Mouse (Mus musculus) megakaryocyte, embryonic 14.5 days (primary cell): ENCODE results near the gene Insm1. TPM values are rescaled to one million over a fixed set of nuclear protein-coding genes. Genes with fewer than 3 reads are reported as not detected.
A peak's percentile ranks its signal among the peaks of the same experiment; 100 is the strongest.

Source experiments
- H3K27me3 ChIP-seq: replicated peaks from 2 replicates; pipeline ENCODE3; 2012; ENCODE audit warnings: inconsistent platforms
- H3K36me3 ChIP-seq: replicated peaks from 2 replicates; pipeline ENCODE3; 2012; ENCODE audit warnings: low read length, inconsistent platforms, mixed read lengths
- H3K4me1 ChIP-seq: 2 replicates; pipeline ENCODE4 v1.6.1; 2012; ENCODE audit warnings: inconsistent platforms
- H3K4me3 ChIP-seq: replicated peaks from 2 replicates; pipeline ENCODE3; 2012; ENCODE audit warnings: moderate library complexity, mild to moderate bottlenecking, inconsistent platforms
- H3K9me3 ChIP-seq: 2 replicates; pipeline ENCODE4 v1.6.1; 2012; ENCODE audit warnings: inconsistent platforms
- FLI1 ChIP-seq: IDR thresholded peaks from 2 replicates; pipeline ENCODE4 v1.6.1; 2012; ENCODE audit warnings: low read length, inconsistent platforms, mixed read lengths
- GATA1 ChIP-seq: IDR thresholded peaks from 3 replicates; pipeline ENCODE4 v1.6.1; 2012; ENCODE audit warnings: mixed read lengths, low read length, inconsistent platforms, borderline replicate concordance
- polyA plus RNA-seq: library from polyadenylated mRNA; stranded (reverse); fragments of >175 nt; gene quantifications from 2 replicates; pipeline ENCODE4 v1.2.3, GENCODE M21; 2012; ENCODE audit warnings: low replicate concordance; ENCODE audit not compliant: insufficient read depth

Insm1 gene
- polyA plus RNA-seq, 1 experiment = not detected

DNA sequence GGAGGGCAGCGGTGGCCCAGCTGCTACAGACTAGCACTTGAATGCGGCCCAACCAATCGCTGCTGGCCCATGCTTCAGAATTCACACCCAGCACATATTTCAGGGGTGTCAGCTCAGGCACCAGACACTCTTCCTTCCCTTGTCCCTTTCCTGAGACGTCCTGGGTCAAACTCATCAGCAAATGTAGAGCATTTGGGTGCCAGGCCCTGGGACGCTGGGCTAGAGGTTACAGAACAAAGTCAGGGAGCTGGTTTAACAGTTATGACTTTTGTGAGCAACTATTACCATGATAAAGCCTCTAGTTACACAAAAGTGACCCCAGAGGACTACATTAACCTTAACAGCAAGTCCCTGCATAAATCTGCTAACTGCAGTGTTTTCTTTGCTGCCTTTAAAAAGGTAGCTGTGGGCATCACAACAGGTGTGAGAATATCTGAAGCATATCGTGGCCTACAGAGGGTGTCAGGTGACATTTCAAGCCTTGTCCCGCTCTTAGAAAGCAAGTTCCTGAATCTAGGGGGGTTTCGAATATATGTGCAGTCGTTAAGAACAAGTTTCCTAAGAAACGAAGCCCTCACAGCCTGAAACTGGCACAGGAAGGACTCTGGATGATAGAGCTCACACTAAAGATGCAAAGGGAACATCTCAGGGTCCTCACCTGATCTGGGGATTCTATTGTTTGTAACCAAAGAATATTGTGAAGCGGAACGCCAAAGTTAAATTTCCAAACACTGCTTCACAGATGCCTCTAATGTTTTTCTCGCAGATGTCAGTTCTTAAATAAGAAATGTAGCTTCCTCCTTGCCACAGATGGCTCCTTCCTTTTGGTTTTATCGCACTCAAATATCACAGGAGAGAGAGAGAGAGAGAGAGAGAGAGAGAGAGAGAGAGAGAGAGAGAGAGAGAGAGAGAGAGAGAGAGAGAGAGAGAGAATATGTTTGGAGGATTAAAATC, 5.3 kb upstream of the Insm1 start:
- Histone ChIP-seq H3K4me1 (peaks cover 50% of the 10 kb centered on the region), H3K27me3 (peaks cover 74% of the 10 kb centered on the region), H3K36me3 (no peaks in the 10 kb centered on the region)

DNA sequence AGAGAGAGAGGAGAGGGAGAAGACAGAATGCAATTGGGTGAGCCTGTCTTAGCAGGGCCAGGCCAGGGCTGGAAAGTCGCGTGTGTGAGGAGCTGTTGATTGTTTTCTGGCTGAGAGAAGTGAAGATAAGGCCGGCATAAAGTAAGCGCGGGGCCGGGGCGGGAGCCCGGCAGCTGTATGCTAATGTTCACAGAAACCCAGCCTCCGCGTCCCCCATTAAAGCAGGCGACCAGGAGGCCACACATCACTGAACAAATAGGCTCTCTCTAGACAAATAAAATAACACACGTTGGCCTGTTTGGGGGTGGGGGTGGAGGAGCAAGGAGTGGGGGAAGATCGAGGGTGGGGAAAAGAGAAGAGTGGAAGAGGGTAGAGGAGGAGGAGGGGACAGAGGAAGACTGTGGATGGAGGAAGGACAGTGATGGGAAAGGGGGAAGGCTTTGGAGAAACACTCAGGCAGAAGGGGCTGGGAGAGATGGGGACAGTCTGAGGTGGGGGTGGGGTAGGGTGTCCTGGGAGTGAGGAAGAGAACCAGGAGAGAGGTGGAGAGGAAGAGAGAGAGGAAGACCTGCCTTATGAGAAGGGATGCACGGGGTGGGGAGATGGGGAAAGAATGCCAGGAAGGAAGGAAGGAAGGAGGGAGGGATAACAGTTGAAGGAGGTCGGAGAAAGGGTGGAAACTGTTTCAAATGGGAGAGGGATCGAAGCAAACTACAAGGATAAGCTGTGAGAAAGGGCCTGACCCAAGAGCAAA, 4.3 kb upstream of the Insm1 start:
- TF ChIP-seq GATA1 (no peak), FLI1 (no peak)
- no peaks in the 10 kb centered on the region for H3K9me3 ChIP-seq
- H3K4me3 ChIP-seq = peak overlapping the region; percentile 67
- H3K36me3 ChIP-seq = no peaks in the 10 kb centered on the region
- H3K27me3 ChIP-seq = peaks cover 79% of the 10 kb centered on the region
- peaks cover 60% of the 10 kb centered on the region for H3K4me1 ChIP-seq

More for the DNA sequence above, 5.3 kb upstream of the Insm1 start:
- Histone ChIP-seq H3K9me3 (no peaks in the 10 kb centered on the region), H3K4me3 (no peak overlapping the region)
- no peak for TF ChIP-seq FLI1
- no peak for TF ChIP-seq GATA1

- peak overlapping the region; percentile 62 for H3K4me3 ChIP-seq
- H3K27me3 ChIP-seq = peaks cover 80% of the 10 kb centered on the region
These were observed 3.5 kb upstream of the Insm1 start for GRCm38 (mm10) chr2:146218161-146218691.

DNA sequence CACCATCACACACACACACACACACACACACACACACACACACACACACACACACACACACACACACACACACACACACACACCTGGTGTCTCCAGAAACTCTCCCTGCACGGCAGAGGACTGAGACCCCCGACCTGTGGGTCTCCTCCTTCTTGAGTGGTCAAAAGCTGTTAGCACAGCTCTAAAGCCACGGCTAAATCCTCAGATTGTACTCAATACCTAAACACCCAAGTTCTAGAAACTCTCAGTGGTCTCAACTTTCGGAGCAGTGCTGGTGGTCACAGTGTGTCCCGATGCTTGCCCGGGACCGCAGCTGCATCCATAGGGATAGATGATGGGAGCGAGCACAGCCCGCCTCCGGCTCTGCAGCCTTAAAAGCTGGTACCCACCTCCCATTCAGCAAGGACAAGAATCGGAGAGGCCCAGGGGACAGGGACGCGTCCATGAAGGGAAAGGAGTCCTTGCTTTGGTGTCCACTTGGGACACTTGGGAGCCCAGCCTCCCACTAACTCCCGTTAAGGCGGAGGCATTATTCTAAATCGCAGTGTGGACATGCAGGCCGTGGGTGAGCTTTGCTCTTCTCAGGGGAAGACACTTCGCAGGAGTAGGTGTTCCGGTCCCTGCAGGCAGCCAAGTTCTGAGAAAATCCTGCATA, 2.7 kb upstream of the Insm1 start:
- H3K4me1 ChIP-seq = peaks cover 74% of the 10 kb centered on the region
- no peak overlapping the region for H3K4me3 ChIP-seq
- TF ChIP-seq FLI1 (no peak), GATA1 (no peak)
- H3K27me3 ChIP-seq = peaks cover 84% of the 10 kb centered on the region
- H3K36me3 ChIP-seq = no peaks in the 10 kb centered on the region
- H3K9me3 ChIP-seq = no peaks in the 10 kb centered on the region

More at GRCm38 (mm10) chr2:146218161-146218691, 3.5 kb upstream of the Insm1 start:
- H3K4me1 ChIP-seq = peaks cover 69% of the 10 kb centered on the region
- no peak for TF ChIP-seq FLI1
- TF ChIP-seq GATA1 = no peak
- H3K9me3 ChIP-seq = no peaks in the 10 kb centered on the region
- H3K36me3 ChIP-seq = no peaks in the 10 kb centered on the region

GRCm38 (mm10) chr2:146219791-146220190, 1.9 kb upstream of the Insm1 start:
- TF ChIP-seq FLI1 = no peak
- no peak for TF ChIP-seq GATA1
- Histone ChIP-seq H3K4me1 (peaks cover 70% of the 10 kb centered on the region), H3K27me3 (peaks cover 87% of the 10 kb centered on the region), H3K9me3 (no peaks in the 10 kb centered on the region), H3K36me3 (no peaks in the 10 kb centered on the region), H3K4me3 (no peak overlapping the region)

DNA sequence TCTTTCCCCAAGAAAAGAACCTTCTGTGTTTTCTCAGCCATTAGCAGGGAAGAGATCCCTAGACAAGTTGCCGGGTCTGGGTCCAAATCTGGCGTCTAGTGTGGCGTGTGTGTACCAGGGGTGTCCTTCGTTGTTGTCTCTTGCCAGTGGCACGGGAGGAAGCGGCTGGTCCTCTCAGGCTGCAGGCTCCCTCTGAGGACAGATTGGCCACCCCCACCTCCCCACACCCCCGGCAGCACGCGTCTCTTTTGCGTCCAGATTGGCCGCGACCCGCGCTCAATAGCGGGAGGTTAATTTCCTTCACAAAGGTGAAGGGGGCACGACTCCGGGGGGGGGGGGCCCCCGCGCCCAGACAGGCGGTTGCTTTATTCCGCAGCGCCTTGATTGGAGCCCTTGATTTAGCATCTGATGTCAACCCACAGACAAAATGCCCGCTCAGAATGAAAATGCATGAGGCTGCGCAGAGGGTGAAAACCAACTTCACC, 1.1 kb upstream of the Insm1 start:
- H3K4me3 ChIP-seq = peak overlapping the region; percentile 88
- peaks cover 64% of the 10 kb centered on the region for H3K4me1 ChIP-seq
- peaks cover 92% of the 10 kb centered on the region for H3K27me3 ChIP-seq
- H3K36me3 ChIP-seq = no peaks in the 10 kb centered on the region
- H3K9me3 ChIP-seq = no peaks in the 10 kb centered on the region
- TF ChIP-seq GATA1 (no peak), FLI1 (no peak)

DNA sequence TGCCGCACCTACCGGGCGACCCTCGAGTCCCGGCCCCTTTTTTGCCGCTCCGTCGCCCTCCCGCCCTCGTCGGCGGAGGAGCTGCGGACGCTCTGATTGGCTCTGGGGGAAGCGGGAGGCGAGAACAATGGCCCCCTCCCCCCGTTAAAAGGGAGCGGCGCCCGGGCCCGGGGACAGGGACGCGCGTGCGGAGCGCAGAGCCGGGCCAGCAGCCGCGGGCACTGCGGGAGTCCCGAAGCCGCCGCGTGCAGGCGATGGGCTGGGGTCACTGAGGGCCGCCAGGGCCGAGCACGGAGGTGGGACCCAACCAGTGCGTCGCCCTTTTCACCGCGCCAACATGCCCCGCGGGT, 183 bp downstream of the Insm1 start:
- Histone ChIP-seq H3K9me3 (no peaks in the 10 kb centered on the region), H3K4me1 (peaks cover 61% of the 10 kb centered on the region), H3K36me3 (no peaks in the 10 kb centered on the region), H3K27me3 (peaks cover 94% of the 10 kb centered on the region), H3K4me3 (peak overlapping the region; percentile 88)
- no peak for TF ChIP-seq GATA1
- TF ChIP-seq FLI1 = no peak

- H3K4me3 ChIP-seq = peak overlapping the region; percentile 88
These were observed 806 bp downstream of the Insm1 start for GRCm38 (mm10) chr2:146222279-146223175.

More at GRCm38 (mm10) chr2:146222279-146223175, 806 bp downstream of the Insm1 start:
- H3K9me3 ChIP-seq = no peaks in the 10 kb centered on the region
- peaks cover 95% of the 10 kb centered on the region for H3K27me3 ChIP-seq
- TF ChIP-seq FLI1 = no peak
- TF ChIP-seq GATA1 = no peak
- H3K4me1 ChIP-seq = peaks cover 56% of the 10 kb centered on the region
- no peaks in the 10 kb centered on the region for H3K36me3 ChIP-seq
